Mouse (Mus musculus): ENCODE measurements around the gene Muc5b.

DNA sequence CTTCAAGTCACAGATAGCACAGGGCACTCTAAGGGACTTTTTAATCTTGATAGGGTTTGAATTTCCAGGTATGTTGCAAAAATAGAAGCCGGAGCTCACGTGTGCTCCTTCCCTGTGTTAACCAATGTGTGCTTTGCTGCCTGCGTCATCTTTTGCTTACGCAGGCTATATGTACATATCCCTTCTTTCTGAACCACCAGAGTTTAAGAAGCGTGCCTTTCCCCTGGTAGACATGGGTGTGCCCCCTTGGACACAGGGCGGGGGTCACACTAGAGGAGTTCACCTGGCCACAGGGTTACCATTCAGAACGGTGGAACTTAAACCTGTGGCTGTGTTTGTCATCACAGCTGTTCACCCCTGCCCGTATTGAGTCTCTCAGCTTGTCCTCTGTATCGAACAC is 14.5 kb upstream of the Muc5b start:
- TF ChIP-seq CTCF (IDR thresholded peaks at IDR 0.05 in 2 of 3, conservative IDR thresholded peaks at IDR 0.05 in 1 of 3; ENCODE audit: control insufficient read depth in 1 of 3, insufficient read depth in 1 of 3, low read depth in 2 of 3, low read length in 3 of 3, poor library complexity in 1 of 3, severe bottlenecking in 1 of 3) (no peak), BHLHE40 (IDR thresholded peaks at IDR 0.05; ENCODE audit: borderline replicate concordance, low read depth, low read length) (no peak), KAT2A (conservative IDR thresholded peaks at IDR 0.05; ENCODE audit: low read depth, low read length) (no peak), MXI1 (IDR thresholded peaks at IDR 0.05; ENCODE audit: low read depth, low read length) (no peak), POLR2AphosphoS5 (IDR thresholded peaks at IDR 0.05; ENCODE audit: borderline replicate concordance, low read depth, low read length) (no peak), NRF1 (IDR thresholded peaks at IDR 0.05; ENCODE audit: insufficient read depth, low read depth, low read length, poor library complexity, severe bottlenecking) (no peak)
